Mouse (Mus musculus) fibroblast of lung, adult 2 months (primary cell): ENCODE measurements around the gene Cacng6.

ENCODE experiments used
- DNase-seq: peaks from one replicate; pipeline ENCODE4 v3.0.0-alpha.2; 2011; ENCODE audit warnings: low read depth

The Cacng6 gene

GRCm38 (mm10) chr7:3463306-3463705 lies 39.3 kb downstream of the Cacng6 start:
- DNase-seq: peak; percentile 32

- no peak for DNase-seq
Measured at GRCm38 (mm10) chr7:3468614-3469013, 44.6 kb downstream of the Cacng6 start.

- DNase-seq: no peak
Measured at GRCm38 (mm10) chr7:3472774-3473173, 48.8 kb downstream of the Cacng6 start.

GRCm38 (mm10) chr7:3474291-3475080 lies 50.5 kb downstream of the Cacng6 start:
- no peak for DNase-seq

- DNase-seq: no peak
Measured at GRCm38 (mm10) chr7:3476728-3477127, 52.7 kb downstream of the Cacng6 start.

GRCm38 (mm10) chr7:3481948-3482608 lies 58.1 kb downstream of the Cacng6 start:
- DNase-seq: no peak
